Mouse (Mus musculus) liver, embryonic 15.5 days (tissue): Measurements from ENCODE around the gene Sh3bgr. TPM values are rescaled to one million over a fixed set of nuclear protein-coding genes. Genes with fewer than 3 reads are reported as not detected.

ENCODE experiments used
- ATAC-seq: fragments of 200-750 bp; cut with Nextera tagmentation; 2 replicates; pipeline ENCODE4 v1.8.0; 2017; ENCODE audit warnings: moderate number of reproducible peaks, mild to moderate bottlenecking, moderate library complexity; ENCODE audit not compliant: insufficient read depth
- H3K27ac ChIP-seq: fragments of 300-500 bp; sonication (generic); replicated peaks from 2 replicates; pipeline ENCODE4 v1.5.1; 2015; ENCODE audit warnings: mild to moderate bottlenecking, inconsistent platforms
- H3K27me3 ChIP-seq: fragments of 300-500 bp; sonication (generic); 2 replicates; pipeline ENCODE4 v1.6.1; 2015; ENCODE audit warnings: mild to moderate bottlenecking, inconsistent platforms
- H3K36me3 ChIP-seq: fragments of 300-500 bp; sonication (generic); replicated peaks from 2 replicates; pipeline ENCODE4 v1.6.1; 2015; ENCODE audit warnings: moderate library complexity, mild to moderate bottlenecking, inconsistent platforms
- H3K4me1 ChIP-seq: fragments of 300-500 bp; sonication (generic); replicated peaks from 2 replicates; pipeline ENCODE4 v1.6.1; 2015; ENCODE audit warnings: inconsistent platforms
- H3K4me2 ChIP-seq: fragments of 300-500 bp; sonication (generic); 2 replicates; pipeline ENCODE4 v1.6.1; 2015; ENCODE audit warnings: moderate library complexity, mild to moderate bottlenecking, inconsistent platforms
- H3K4me3 ChIP-seq: fragments of 300-500 bp; sonication (generic); replicated peaks from 2 replicates; pipeline ENCODE4 v1.5.1; 2015; ENCODE audit warnings: mild to moderate bottlenecking, inconsistent platforms
- H3K9ac ChIP-seq: fragments of 300-500 bp; sonication (generic); 2 replicates; pipeline ENCODE4 v1.6.1; 2015; ENCODE audit warnings: moderate library complexity, mild to moderate bottlenecking, inconsistent platforms
- H3K9me3 ChIP-seq: fragments of 300-500 bp; sonication (generic); replicated peaks from 2 replicates; pipeline ENCODE4 v1.6.1; 2016; ENCODE audit warnings: inconsistent platforms
- WGBS: fragments of 180-500 bp; shearing (Covaris S2); methylation state at CpG from one replicate; pipeline ENCODE4 v1.1.7; 2015; ENCODE audit warnings: mixed read lengths; ENCODE audit not compliant: insufficient replicate concordance; 5-methylcytosine and 5-hydroxymethylcytosine counted together
- polyA plus RNA-seq: library from polyadenylated mRNA; unstranded; fragments of >200 nt; fragmentation: Nextera tagmentation; extraction: Ambion mirVana; gene quantifications from 2 replicates; pipeline ENCODE4 v1.2.1, GENCODE M21; 2015

Gene Sh3bgr
- 0.85 and 1.7 TPM in 2 replicates for polyA plus RNA-seq

DNA sequence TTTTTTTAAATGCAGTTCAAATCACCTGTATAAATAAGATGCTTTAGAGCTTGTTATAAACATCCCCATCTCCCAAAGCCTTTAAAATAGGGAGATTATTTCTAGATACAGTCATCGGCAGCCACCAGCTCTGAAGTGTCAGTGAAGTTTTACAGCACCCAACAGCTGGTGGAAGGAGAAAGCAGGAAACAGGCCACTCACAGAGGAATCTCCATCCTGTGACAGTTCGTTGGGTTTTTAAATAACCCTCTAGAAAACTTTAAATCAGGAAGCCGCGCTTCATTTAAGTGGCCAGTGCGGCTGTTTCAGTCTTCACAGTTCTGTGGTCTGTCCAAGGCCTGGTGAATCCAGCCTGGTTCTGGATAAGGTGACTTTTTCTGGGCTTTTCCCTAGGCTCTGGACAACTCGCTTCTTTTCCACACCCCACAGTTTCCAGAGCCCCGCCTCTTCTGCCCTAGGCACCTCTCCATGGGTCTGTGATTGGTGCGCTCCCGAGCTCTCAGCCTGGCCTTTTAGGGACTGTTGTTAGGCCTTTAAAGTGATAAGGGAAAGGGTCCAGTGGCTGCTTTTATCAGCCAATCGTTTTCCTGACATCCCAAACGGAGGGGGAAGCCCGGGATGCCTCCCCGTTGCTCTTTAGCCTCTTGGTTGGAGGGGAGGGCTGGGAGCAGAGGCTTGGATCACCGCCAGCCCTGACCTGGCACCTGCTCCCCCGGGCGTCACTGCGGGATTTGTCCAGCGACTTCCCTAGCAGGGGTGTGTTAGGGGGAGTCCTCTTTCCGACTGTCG is at the start of gene Sh3bgr:
TSS of gene Sh3bgr (plus strand) at position 538 of the 789 bp plus-strand sequence.
- no peaks in the 10 kb centered on the region for H3K9me3 ChIP-seq
- peaks cover 8% of the 10 kb centered on the region for H3K27me3 ChIP-seq
- ATAC-seq, result 0 out of 2 replicates have a peak, but pooled peaks have one; percentile 49
- no peak within 1 kb of the TSS for H3K4me3 ChIP-seq
- H3K4me2 ChIP-seq, result peak within 1 kb of the TSS; percentile 45
- H3K4me1 ChIP-seq, result no peaks in the 10 kb centered on the region
- H3K36me3 ChIP-seq, result no peaks in the 10 kb centered on the region
- WGBS, result 9% methylated on average over 20 of the region's 20 CpGs
- no peak within 1 kb of the TSS for H3K27ac ChIP-seq
- H3K9ac ChIP-seq, result no peak within 1 kb of the TSS

- no peaks in the 10 kb centered on the region for H3K9me3 ChIP-seq
- ATAC-seq, result 0 out of 2 replicates have a peak, but pooled peaks have one; percentile 6
- no peak overlapping the region for H3K9ac ChIP-seq
- no peak overlapping the region for H3K4me2 ChIP-seq
- peaks cover 16% of the 10 kb centered on the region for H3K4me1 ChIP-seq
- no peak overlapping the region for H3K27ac ChIP-seq
- H3K36me3 ChIP-seq, result no peaks in the 10 kb centered on the region
- no peak overlapping the region for H3K4me3 ChIP-seq
- H3K27me3 ChIP-seq, result no peaks in the 10 kb centered on the region
- 73% methylated on average over 4 of the region's 4 CpGs for WGBS
Observed at GRCm38 (mm10) chr16:96150995-96151394, 49.3 kb upstream of the Sh3bgr start.

- no peak overlapping the region for H3K4me3 ChIP-seq
- no peak overlapping the region for H3K4me2 ChIP-seq
- 25% methylated on average over 9 of the region's 9 CpGs for WGBS
- no peaks in the 10 kb centered on the region for H3K9me3 ChIP-seq
- no peaks in the 10 kb centered on the region for H3K36me3 ChIP-seq
- H3K27me3 ChIP-seq, result no peaks in the 10 kb centered on the region
- peaks cover 10% of the 10 kb centered on the region for H3K4me1 ChIP-seq
- H3K27ac ChIP-seq, result no peak overlapping the region
- ATAC-seq, result 0 out of 2 replicates have a peak, but pooled peaks have one; percentile 10
- H3K9ac ChIP-seq, result no peak overlapping the region
Observed at GRCm38 (mm10) chr16:96151551-96151950, 48.7 kb upstream of the Sh3bgr start.

DNA sequence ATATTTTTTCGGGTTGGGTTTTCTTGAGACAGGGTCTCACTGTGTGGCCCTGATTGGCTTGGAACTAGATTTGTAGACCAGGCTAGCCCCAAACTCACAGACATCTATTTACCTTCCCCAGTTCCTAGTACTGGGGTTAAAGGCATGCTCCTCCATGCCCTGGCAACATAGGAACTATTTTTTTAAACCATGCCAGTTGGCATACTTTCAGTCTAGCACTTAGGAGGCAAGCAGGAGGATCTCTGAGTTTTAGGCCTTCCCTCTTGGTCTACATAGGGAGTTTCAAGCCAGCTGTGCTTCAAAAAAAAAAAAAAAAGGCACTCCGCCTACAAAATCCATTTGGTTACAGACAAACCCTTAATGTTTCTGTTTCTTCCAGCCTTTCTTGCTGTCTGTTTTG is 45.8 kb upstream of the Sh3bgr start:
- no peak for ATAC-seq
- 71% methylated on average over 2 of the region's 2 CpGs for WGBS
- H3K4me2 ChIP-seq, result no peak overlapping the region
- no peaks in the 10 kb centered on the region for H3K9me3 ChIP-seq
- H3K4me3 ChIP-seq, result no peak overlapping the region
- H3K27ac ChIP-seq, result no peak overlapping the region
- peaks cover 19% of the 10 kb centered on the region for H3K4me1 ChIP-seq
- H3K36me3 ChIP-seq, result 0 out of 2 replicates have a peak, but pooled peaks cover 4% of the 10 kb centered on the region
- H3K27me3 ChIP-seq, result peaks cover 6% of the 10 kb centered on the region
- no peak overlapping the region for H3K9ac ChIP-seq

GRCm38 (mm10) chr16:96156019-96156418 is 44.2 kb upstream of the Sh3bgr start:
- peaks cover 7% of the 10 kb centered on the region for H3K27me3 ChIP-seq
- no peak overlapping the region for H3K4me2 ChIP-seq
- 0 out of 2 replicates have a peak, but pooled peaks cover 4% of the 10 kb centered on the region for H3K36me3 ChIP-seq
- 77% methylated on average over 8 of the region's 8 CpGs for WGBS
- no peak overlapping the region for H3K27ac ChIP-seq
- H3K9ac ChIP-seq, result no peak overlapping the region
- H3K4me1 ChIP-seq, result peaks cover 20% of the 10 kb centered on the region
- no peak for ATAC-seq
- no peak overlapping the region for H3K4me3 ChIP-seq
- H3K9me3 ChIP-seq, result no peaks in the 10 kb centered on the region

GRCm38 (mm10) chr16:96157171-96157570 is 43.1 kb upstream of the Sh3bgr start:
- Histone ChIP-seq H3K4me1 (peaks cover 13% of the 10 kb centered on the region), H3K9ac (no peak overlapping the region), H3K36me3 (0 out of 2 replicates have a peak, but pooled peaks cover 4% of the 10 kb centered on the region), H3K27ac (no peak overlapping the region), H3K4me2 (no peak overlapping the region), H3K27me3 (peaks cover 7% of the 10 kb centered on the region), H3K4me3 (no peak overlapping the region), H3K9me3 (no peaks in the 10 kb centered on the region)
- WGBS, result 73% methylated on average over 11 of the region's 11 CpGs
- ATAC-seq, result no peak

DNA sequence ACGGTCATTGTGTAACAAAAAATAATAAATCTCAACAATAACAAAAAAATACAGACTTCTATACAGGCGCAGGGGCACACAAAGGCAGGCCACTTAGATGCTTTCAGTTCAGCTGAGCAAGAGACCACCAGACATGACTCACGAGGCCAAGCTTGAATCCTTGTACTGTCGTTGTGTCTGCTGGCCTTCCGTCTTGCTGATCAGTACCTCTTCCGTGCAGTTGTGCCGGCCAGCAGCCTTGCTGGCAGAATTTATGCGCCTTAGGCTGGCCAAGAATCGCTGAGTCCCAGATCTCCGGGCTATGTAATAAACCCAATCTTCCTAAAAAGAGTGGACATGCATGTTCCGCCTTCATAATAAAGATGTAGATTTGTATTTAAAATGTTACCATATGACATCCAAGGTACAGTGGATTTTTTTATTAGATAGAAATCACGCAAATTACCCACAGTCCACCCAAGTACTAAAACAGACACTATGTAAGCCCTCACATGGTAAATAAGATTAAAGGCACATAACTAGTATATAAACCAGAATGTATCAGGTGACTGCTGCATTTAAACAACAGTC is 41.7 kb upstream of the Sh3bgr start:
- Histone ChIP-seq H3K36me3 (0 out of 2 replicates have a peak, but pooled peaks cover 4% of the 10 kb centered on the region), H3K27ac (no peak overlapping the region), H3K4me1 (peaks cover 13% of the 10 kb centered on the region), H3K27me3 (peaks cover 7% of the 10 kb centered on the region), H3K9ac (peak overlapping the region; percentile 54), H3K9me3 (no peaks in the 10 kb centered on the region), H3K4me3 (peak overlapping the region; percentile 59), H3K4me2 (peak overlapping the region; percentile 91)
- ATAC-seq, result no peak
- 62% methylated on average over 12 of the region's 12 CpGs for WGBS

DNA sequence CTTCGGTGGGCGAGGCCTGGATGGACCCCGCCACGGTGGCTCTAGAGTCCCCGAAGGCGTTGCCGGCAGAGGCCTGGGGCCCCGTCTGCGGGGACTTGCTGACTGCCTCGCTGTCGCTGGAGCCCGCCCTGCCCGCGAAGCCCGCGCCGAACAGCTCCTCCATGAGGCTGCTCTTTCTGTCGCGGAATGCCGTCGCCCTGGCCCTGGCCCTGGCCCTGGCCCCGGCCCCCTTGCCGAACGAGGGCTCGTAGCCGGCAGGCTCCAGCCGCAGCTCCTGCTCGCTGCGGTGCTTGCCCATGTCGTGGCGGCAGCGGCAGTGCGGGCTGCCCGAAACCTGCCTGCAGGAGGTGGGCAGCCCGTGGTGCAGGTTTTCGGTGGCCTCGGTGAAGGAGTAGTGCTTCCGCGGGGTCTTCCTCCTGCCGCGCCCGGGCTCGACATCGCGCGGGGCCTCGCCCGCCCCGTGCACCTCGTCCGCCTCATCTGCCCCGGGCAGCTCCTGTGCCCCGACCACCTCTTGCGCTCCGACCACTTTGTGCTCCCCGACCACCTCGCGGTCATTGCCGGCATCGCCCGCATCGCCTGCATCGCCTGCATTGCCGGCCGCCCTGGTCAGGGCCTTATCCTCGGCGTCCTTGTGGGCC is 41.0 kb upstream of the Sh3bgr start:
- Histone ChIP-seq H3K27ac (no peak overlapping the region), H3K27me3 (peaks cover 7% of the 10 kb centered on the region), H3K36me3 (0 out of 2 replicates have a peak, but pooled peaks cover 4% of the 10 kb centered on the region), H3K4me1 (peaks cover 13% of the 10 kb centered on the region), H3K4me3 (peak overlapping the region; percentile 59), H3K4me2 (peak overlapping the region; percentile 91), H3K9ac (peak overlapping the region; percentile 54), H3K9me3 (no peaks in the 10 kb centered on the region)
- peak; percentile 65 for ATAC-seq
- WGBS, result under 1% methylated on average over 67 of the region's 67 CpGs

DNA sequence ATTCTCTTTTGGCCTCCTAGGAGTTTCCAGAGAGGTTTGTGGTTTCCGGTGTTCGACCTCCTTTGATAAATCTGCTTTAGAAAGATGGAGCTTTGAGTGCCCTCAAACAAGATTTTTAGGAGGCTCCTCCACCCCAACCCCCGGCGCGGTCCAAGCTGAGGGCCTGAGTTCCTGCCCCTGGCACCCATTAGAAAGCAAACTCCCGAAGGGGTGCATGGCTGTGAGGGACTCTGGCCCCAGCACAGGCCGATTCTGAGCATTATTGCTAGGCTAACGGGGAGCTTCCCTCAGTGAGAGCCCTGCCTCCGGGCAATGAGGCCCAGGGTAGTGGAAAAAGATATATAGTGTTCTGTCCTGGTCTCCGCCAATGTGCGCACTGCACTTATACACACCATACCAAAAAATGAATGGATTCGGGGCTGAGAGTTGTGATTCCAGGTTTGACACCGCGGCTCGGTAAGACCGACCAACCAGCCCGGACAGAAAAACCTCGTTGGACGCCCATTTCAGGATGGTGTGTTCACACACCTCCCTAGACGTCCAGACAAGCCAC is 40.4 kb upstream of the Sh3bgr start:
- no peak for ATAC-seq
- H3K27me3 ChIP-seq, result peaks cover 7% of the 10 kb centered on the region
- H3K36me3 ChIP-seq, result 0 out of 2 replicates have a peak, but pooled peaks cover 4% of the 10 kb centered on the region
- peak overlapping the region; percentile 54; the same call in 1 of the 2 replicates for H3K9ac ChIP-seq
- H3K9me3 ChIP-seq, result no peaks in the 10 kb centered on the region
- H3K4me1 ChIP-seq, result peaks cover 13% of the 10 kb centered on the region
- no peak overlapping the region for H3K27ac ChIP-seq
- peak overlapping the region; percentile 59 for H3K4me3 ChIP-seq
- 67% methylated on average over 20 of the region's 20 CpGs for WGBS
- H3K4me2 ChIP-seq, result peak overlapping the region; percentile 91

DNA sequence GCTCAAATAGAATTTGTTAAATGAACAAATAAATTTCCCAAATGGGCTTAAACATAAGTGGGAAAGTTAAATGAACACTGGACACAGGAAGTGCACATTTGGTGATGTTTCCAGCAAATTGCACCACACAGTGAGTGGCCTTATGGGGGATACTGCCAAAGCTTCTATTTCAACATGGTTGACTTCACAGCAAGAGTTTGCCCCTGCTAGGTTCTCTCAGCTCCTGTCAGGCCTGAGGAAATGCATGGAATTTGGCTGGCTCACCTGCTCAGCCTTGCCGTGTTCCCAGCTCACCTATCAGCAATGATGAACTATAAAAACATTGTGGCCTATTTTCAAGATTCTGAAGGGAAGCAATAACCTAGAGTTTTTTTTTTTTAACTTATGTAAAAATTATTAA is 39.3 kb upstream of the Sh3bgr start:
- peaks cover 13% of the 10 kb centered on the region for H3K4me1 ChIP-seq
- H3K27me3 ChIP-seq, result peaks cover 7% of the 10 kb centered on the region
- ATAC-seq, result no peak
- no peak overlapping the region for H3K4me3 ChIP-seq
- no peak overlapping the region for H3K9ac ChIP-seq
- 0 out of 2 replicates have a peak, but pooled peaks cover 4% of the 10 kb centered on the region for H3K36me3 ChIP-seq
- no peak overlapping the region for H3K4me2 ChIP-seq
- no peak overlapping the region for H3K27ac ChIP-seq
- 64% methylated on average over 1 of the region's 1 CpGs for WGBS
- H3K9me3 ChIP-seq, result no peaks in the 10 kb centered on the region
